Mouse (Mus musculus): ENCODE data around the gene Shisal1.

DNA sequence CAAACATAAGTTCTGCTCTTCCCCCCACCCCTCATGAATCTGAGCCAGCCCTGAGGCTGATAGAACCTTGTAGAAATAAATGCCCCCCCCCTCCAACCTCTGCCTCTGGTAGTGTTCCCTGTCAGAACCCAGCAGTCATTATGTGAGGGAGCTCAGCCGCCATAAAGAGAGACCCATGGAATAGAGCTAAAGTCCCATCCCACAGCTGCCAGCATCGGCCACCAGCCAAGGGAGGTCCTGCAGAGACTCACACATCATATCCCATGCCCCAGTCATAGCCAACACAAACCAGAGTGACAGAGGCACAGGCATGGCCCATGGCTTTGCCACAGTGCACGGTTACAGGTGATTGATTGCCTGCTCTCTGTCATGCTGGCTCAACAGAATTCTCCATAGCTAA, 82.2 kb downstream of the Shisal1 start:
- no peak for TF ChIP-seq POLR2A (IDR thresholded peaks at IDR 0.05; ENCODE audit: insufficient read length, low read depth)
- TF ChIP-seq MYOD1 (IDR thresholded peaks at IDR 0.05; ENCODE audit: control insufficient read depth in 1 of 3, insufficient read length in 2 of 3, low read depth in 2 of 3): no peak
- no peak for TF ChIP-seq E2F4 (IDR thresholded peaks at IDR 0.05; ENCODE audit: insufficient read depth)
- TF ChIP-seq USF1 (IDR thresholded peaks at IDR 0.05; ENCODE audit: low read depth): no peak
- TF ChIP-seq POLR2AphosphoS2 (IDR thresholded peaks at IDR 0.05; ENCODE audit: insufficient read length, low read depth): no peak
- TF ChIP-seq CEBPB (IDR thresholded peaks at IDR 0.05; ENCODE audit: insufficient read depth, poor library complexity, severe bottlenecking): no peak
- no peak for TF ChIP-seq MYOG (IDR thresholded peaks at IDR 0.05; ENCODE audit: control insufficient read depth in 1 of 3, insufficient read depth in 1 of 3, insufficient read length in 2 of 3, low read depth in 2 of 3)
- TF ChIP-seq TCF12 (IDR thresholded peaks at IDR 0.05; ENCODE audit: insufficient read depth, poor library complexity, severe bottlenecking): no peak
- TF ChIP-seq MAX (IDR thresholded peaks at IDR 0.05; ENCODE audit: low read depth): no peak
- no peak for TF ChIP-seq SRF (IDR thresholded peaks at IDR 0.05; ENCODE audit: control insufficient read depth, insufficient read length, low read depth)
- no peak for TF ChIP-seq REST (IDR thresholded peaks at IDR 0.05; ENCODE audit: insufficient read depth, insufficient read length)

Data from myocyte (in vitro differentiated cells).